In the genomic region with DNA sequence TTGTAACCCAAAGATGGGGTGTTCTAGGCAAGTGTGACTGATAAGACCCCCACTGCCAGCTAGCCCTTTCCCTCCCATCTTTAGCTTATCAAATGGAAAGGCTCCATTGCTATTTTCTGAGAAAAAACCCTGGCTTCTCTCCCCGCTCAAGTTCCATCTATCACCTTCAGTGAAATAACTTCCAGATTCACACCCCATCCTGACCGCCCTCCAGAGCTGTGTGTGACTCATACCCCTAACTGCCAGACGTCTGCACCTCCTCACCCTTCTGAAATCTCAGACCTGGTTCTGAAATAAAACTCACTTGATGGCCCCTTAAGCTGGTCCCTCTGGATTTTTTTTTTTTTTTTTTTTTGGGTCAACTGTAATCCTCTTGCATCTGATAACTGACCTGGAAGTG, we compare ENCODE assay signal across 23 mouse cellular contexts. TPM values are rescaled to one million over a fixed set of nuclear protein-coding genes. Genes with fewer than 3 reads are reported as not detected.
A peak's percentile ranks its signal among the peaks of the same experiment; 100 is the strongest.
DNase-seq lines count a peak whose midpoint lies in the region; ATAC-seq lines count a peak whose summit lies in the region.
"Had no signal": no experiment of that assay in that cellular context is flagged by ENCODE, and none has a peak within 500 bp of the region (broad histone marks: within the 10 kb centered on the region; RNA-seq: fewer than 3 reads in every experiment).

No protein-coding gene starts in this region.

- H3K4me1 ChIP-seq in liver, embryonic 11.5 days (replicated peaks; ENCODE audit: control insufficient read depth, insufficient read depth, low read length): no peaks in the 10 kb centered on the region
- H3K4me1 ChIP-seq: embryonic facial prominence, embryonic 12.5 days had no signal

- H3K4me3 ChIP-seq in liver, embryonic 11.5 days (ENCODE audit: low read depth, low read length): no peak overlapping the region
- H3K4me3 ChIP-seq: embryonic facial prominence, embryonic 10.5 days; embryonic facial prominence, embryonic 12.5 days; forebrain, embryonic 10.5 days; forebrain, embryonic 12.5 days had no signal

- peaks cover 10% of the 10 kb centered on the region for H3K27me3 ChIP-seq in liver, embryonic 11.5 days (replicated peaks; ENCODE audit: control insufficient read depth, insufficient read depth, low read length)

- WGBS in liver, embryonic 11.5 days: 37% methylated on average over 3 of the region's 3 CpGs

- ATAC-seq in liver, embryonic 11.5 days (replicated peaks; ENCODE audit: low FRiP score): no peak
- ATAC-seq: CD4-positive, CD25-positive, alpha-beta regulatory T cell, adult 4 months; forebrain, embryonic 14.5 days; forebrain, embryonic 16.5 days had no signal

- DNase-seq in right cerebral cortex, adult 18-20 months: peak; percentile 33
- DNase-seq in right cerebral cortex, postnatal 10 days (ENCODE audit: low spot score in 2 of 2): no peak
- DNase-seq in NIH3T3 (ENCODE audit: low read depth): peak; percentile 77
- peak; percentile 50 for DNase-seq in fibroblast of lung, adult 2 months (ENCODE audit: low read depth)
- DNase-seq in left cerebral cortex, adult 18-20 months (ENCODE audit: low spot score in 2 of 2): no peak
- DNase-seq in liver, embryonic 11.5 days (ENCODE audit: low spot score): no peak
- DNase-seq: adrenal gland, adult 2 months; adrenal gland, postnatal 10 days; adrenal gland, postnatal 25 days; B cell, adult 2 months; cerebellum, adult 11-12 months; cerebellum, adult 2 months; cerebellum, adult 9-10 months; cerebellum, postnatal 10 days; cerebellum, postnatal 25 days had no signal

- H3K9ac ChIP-seq in liver, embryonic 11.5 days (ENCODE audit: low read depth, low read length): no peak overlapping the region
- H3K9ac ChIP-seq: embryonic facial prominence, embryonic 12.5 days; forebrain, embryonic 12.5 days had no signal

- no peaks in the 10 kb centered on the region for H3K36me3 ChIP-seq in liver, embryonic 11.5 days (ENCODE audit: control insufficient read depth, insufficient read depth, low read length)
- H3K36me3 ChIP-seq: embryonic facial prominence, embryonic 10.5 days; embryonic facial prominence, embryonic 12.5 days; forebrain, embryonic 10.5 days; forebrain, embryonic 12.5 days; G1E had no signal

- no peak overlapping the region for H3K4me2 ChIP-seq in liver, embryonic 11.5 days
- H3K4me2 ChIP-seq: embryonic facial prominence, embryonic 12.5 days; forebrain, embryonic 12.5 days had no signal

- no peak overlapping the region for H3K27ac ChIP-seq in liver, embryonic 11.5 days (ENCODE audit: low read depth, low read length)
- H3K27ac ChIP-seq: embryonic facial prominence, embryonic 10.5 days; embryonic facial prominence, embryonic 12.5 days; forebrain, embryonic 10.5 days; forebrain, embryonic 12.5 days had no signal

- H3K9me3 ChIP-seq in liver, embryonic 11.5 days (ENCODE audit: control insufficient read depth, low read length): no peaks in the 10 kb centered on the region
- H3K9me3 ChIP-seq: embryonic facial prominence, embryonic 10.5 days; embryonic facial prominence, embryonic 12.5 days; forebrain, embryonic 10.5 days; forebrain, embryonic 12.5 days had no signal

RNA-seq across cellular contexts. Expression of gene Sh3rf3, which starts 5.2 kb away (rescaled TPM):
- total RNA-seq in left cerebral cortex, adult 18-20 months (2021): 10 to 100 TPM; 43.7 to 45.5 TPM
- 0.03 TPM in 1 of 2 replicates, not detected in the other for polyA plus RNA-seq in liver, embryonic 11.5 days (2014; fragmentation: Nextera tagmentation; extraction: Ambion mirVana)
- polyA plus RNA-seq: CD4-positive, CD25-positive, alpha-beta regulatory T cell, adult 4 months; G1E had no signal

Comparison
In these comparisons a context has a peak if more than half of its experiments do, and no peak if none do; other contexts are left out.
1. DNase-seq: peak in right cerebral cortex, adult 18-20 months (single experiment), NIH3T3 (single experiment) and fibroblast of lung, adult 2 months (single experiment); none in right cerebral cortex, postnatal 10 days (0 of 2), left cerebral cortex, adult 18-20 months (0 of 2) and liver, embryonic 11.5 days (single experiment).